ENCODE assay signal across 27 mouse cellular contexts in genomic region chr6:83905276-83905675, GRCm38 (mm10).
"Had no signal": no experiment of that assay in that cellular context is flagged by ENCODE, and none has a peak within 500 bp of the region (broad histone marks: within the 10 kb centered on the region; RNA-seq: fewer than 3 reads in every experiment).

No protein-coding gene starts in this region.

- H3K9me3 ChIP-seq: embryonic facial prominence, embryonic 10.5 days; embryonic facial prominence, embryonic 12.5 days; embryonic facial prominence, embryonic 13.5 days; embryonic facial prominence, embryonic 15.5 days; forebrain, embryonic 10.5 days; forebrain, embryonic 12.5 days; forebrain, embryonic 13.5 days; forebrain, embryonic 15.5 days had no signal

- H3K27me3 ChIP-seq: embryonic facial prominence, embryonic 12.5 days; forebrain, embryonic 12.5 days; forebrain, embryonic 13.5 days; forebrain, embryonic 15.5 days had no signal

- H3K27ac ChIP-seq: embryonic facial prominence, embryonic 10.5 days; embryonic facial prominence, embryonic 12.5 days; embryonic facial prominence, embryonic 13.5 days; embryonic facial prominence, embryonic 15.5 days; forebrain, embryonic 10.5 days; forebrain, embryonic 12.5 days; forebrain, embryonic 13.5 days; forebrain, embryonic 15.5 days; gastrocnemius, adult 2 months had no signal

- ATAC-seq: forebrain, embryonic 13.5 days; forebrain, embryonic 14.5 days; forebrain, embryonic 15.5 days; forebrain, embryonic 16.5 days; forebrain, postnatal 0 days had no signal

- H3K4me3 ChIP-seq: embryonic facial prominence, embryonic 10.5 days; embryonic facial prominence, embryonic 12.5 days; embryonic facial prominence, embryonic 13.5 days; embryonic facial prominence, embryonic 15.5 days; erythroblast, embryonic 14.5 days; forebrain, embryonic 10.5 days; forebrain, embryonic 12.5 days; forebrain, embryonic 13.5 days; forebrain, embryonic 15.5 days; gastrocnemius, adult 2 months had no signal

- H3K36me3 ChIP-seq: embryonic facial prominence, embryonic 10.5 days; embryonic facial prominence, embryonic 12.5 days; embryonic facial prominence, embryonic 13.5 days; embryonic facial prominence, embryonic 15.5 days; forebrain, embryonic 10.5 days; forebrain, embryonic 12.5 days; forebrain, embryonic 15.5 days had no signal

- DNase-seq: cerebellum, adult 2 months; cerebellum, adult 8-10 months; cerebellum, adult 9-10 months; cerebellum, adult 9-11 months; cerebellum, postnatal 10 days; cerebellum, postnatal 14 days; cerebellum, postnatal 25 days; cerebellum, postnatal 36 days; embryo, embryonic 11 days; forebrain, postnatal 0 days; gastrocnemius, adult 2 months; gastrocnemius, postnatal 10 days; gastrocnemius, postnatal 14 days; gastrocnemius, postnatal 25 days; gastrocnemius, postnatal 36 days; heart, adult 18-20 months had no signal

- H3K4me1 ChIP-seq: embryonic facial prominence, embryonic 10.5 days; embryonic facial prominence, embryonic 12.5 days; embryonic facial prominence, embryonic 13.5 days; embryonic facial prominence, embryonic 15.5 days; forebrain, embryonic 13.5 days; forebrain, embryonic 15.5 days had no signal

- H3K4me2 ChIP-seq: embryonic facial prominence, embryonic 12.5 days; embryonic facial prominence, embryonic 13.5 days; embryonic facial prominence, embryonic 15.5 days; forebrain, embryonic 12.5 days; forebrain, embryonic 13.5 days; forebrain, embryonic 15.5 days had no signal

- H3K9ac ChIP-seq: embryonic facial prominence, embryonic 12.5 days; embryonic facial prominence, embryonic 13.5 days; embryonic facial prominence, embryonic 15.5 days; forebrain, embryonic 12.5 days; forebrain, embryonic 13.5 days; forebrain, embryonic 15.5 days; forebrain, postnatal 0 days had no signal
